Mouse (Mus musculus): ENCODE measurements at regions not wholly inside any gene's neighbourhood (a gene's known extent, or its start where the extent isn't known, plus 50 kb on each side); places are given as distances from the start of the nearest gene placed in this dataset.

DNA sequence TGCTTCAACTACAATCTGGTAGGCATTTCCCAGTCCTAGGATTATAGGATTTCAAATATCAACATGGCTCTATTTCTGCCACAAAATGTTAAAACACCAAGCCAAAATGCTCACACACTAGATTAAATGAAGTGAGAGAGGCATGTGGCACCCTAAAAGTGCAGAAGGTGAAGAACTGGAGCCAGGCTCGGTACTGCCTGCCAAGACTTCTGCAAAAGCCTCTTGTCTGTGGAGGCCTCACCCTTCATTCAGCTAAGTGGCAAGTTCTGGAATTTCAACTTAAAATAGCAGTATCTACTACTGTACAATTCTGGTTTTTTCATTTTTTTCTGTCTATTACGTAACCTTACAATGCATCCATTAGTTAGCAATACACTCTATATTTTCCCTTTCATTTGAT lies 649.9 kb downstream of the Gsdmc2 start:
- no peak for TF ChIP-seq HCFC1 (IDR thresholded peaks at IDR 0.05; ENCODE audit: borderline replicate concordance, insufficient read depth, low read length)
- TF ChIP-seq ZC3H11A (IDR thresholded peaks at IDR 0.05; ENCODE audit: borderline replicate concordance, low read depth, low read length) = no peak
- TF ChIP-seq MAFK (IDR thresholded peaks at IDR 0.05; ENCODE audit: insufficient read depth, low read depth, low read length) = no peak
- TF ChIP-seq CHD2 (IDR thresholded peaks at IDR 0.05; ENCODE audit: low read depth, low read length) = no peak

Data from ES-E14 (cell line).